Mouse (Mus musculus): ENCODE measurements around the gene Bpifb5. TPM values are rescaled to one million over a fixed set of nuclear protein-coding genes. Genes with fewer than 3 reads are reported as not detected.
A peak's percentile ranks its signal among the peaks of the same experiment; 100 is the strongest.
"Not testable (repeated sequence)": the region's sequence is repeated elsewhere in the genome, so short reads cannot be mapped to it uniquely, and the experiment has no call there.

The Bpifb5 gene
- under 1 TPM in 1 of 2 experiments, not detected in 1; 0.21 TPM for total RNA-seq (2021)
- long read RNA-seq = 0 reads

- peak; percentile 49 to 57 for DNase-seq (ENCODE audit: low spot score in 2 of 2)
Measured at GRCm38 (mm10) chr2:154223265-154223916, at the start of gene Bpifb5. Gene Bpifb5, plus strand, starts transcription at chr2:154223742.

- DNase-seq (ENCODE audit: low spot score in 2 of 2) = not testable (repeated sequence)
Measured at GRCm38 (mm10) chr2:154181900-154182299, 41.6 kb upstream of the Bpifb5 start.

DNA sequence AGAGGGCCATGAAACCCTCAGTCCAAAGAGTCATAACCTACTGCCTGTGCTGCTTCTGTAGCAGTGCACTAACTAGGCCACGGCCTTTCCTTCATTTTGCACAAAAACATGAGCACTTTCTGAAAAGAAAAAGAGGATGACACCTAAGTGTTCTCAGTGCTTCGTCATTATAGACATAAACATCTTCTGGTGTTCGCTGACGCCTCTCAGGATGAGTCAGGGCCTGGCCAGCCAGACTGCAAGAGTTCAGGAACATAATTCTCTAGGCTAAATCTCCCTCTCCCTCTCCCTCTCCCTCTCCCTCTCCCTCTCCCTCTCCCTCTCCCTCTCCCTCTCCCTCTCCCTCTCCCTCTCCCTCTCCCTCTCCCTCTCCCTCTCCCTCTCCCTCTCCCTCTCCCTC lies 40.5 kb upstream of the Bpifb5 start:
- DNase-seq (ENCODE audit: low spot score in 2 of 2) = not testable (repeated sequence)

GRCm38 (mm10) chr2:154185319-154185718 lies 38.2 kb upstream of the Bpifb5 start:
- no peak for DNase-seq (ENCODE audit: low spot score in 2 of 2)

DNA sequence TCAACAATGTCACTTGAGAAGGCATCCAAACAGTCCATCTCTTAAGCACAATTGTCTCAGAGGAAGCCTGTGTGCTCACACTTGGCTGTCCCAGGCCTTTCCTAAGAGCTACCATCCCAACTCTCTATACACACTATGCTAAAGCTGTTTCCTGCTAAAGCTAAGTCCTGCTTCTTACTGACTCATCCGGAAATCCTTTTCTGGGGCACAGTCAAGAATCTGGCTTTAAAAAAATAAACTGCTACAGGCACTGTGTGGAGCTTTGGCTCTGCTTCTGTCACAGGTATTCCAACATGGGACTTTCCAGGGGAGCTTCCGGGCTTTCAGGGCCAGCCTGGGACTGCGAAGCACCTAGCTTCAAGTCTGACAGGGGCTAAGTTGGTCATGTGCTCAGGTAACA lies 37.8 kb upstream of the Bpifb5 start:
- DNase-seq (ENCODE audit: low spot score in 2 of 2) = no peak

DNA sequence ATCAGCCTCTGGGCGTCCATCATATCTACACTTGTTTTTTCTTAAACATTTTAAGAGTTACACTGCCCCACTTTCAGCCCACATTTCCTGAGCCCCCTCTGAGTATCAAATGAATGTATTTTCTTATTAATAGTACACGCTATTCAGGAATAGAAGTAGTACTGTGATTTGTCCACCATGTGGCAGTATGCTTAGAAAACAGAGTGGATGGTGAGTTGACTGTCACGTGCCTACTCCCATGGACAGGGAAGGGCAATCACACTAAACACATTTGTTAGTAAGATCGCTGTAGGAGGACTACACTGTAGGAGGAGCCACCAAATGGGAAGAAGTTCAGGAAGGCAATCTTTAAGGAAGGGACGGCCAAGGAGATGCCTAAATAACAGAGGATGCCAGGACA lies 36.1 kb upstream of the Bpifb5 start:
- no peak for DNase-seq (ENCODE audit: low spot score in 2 of 2)

DNA sequence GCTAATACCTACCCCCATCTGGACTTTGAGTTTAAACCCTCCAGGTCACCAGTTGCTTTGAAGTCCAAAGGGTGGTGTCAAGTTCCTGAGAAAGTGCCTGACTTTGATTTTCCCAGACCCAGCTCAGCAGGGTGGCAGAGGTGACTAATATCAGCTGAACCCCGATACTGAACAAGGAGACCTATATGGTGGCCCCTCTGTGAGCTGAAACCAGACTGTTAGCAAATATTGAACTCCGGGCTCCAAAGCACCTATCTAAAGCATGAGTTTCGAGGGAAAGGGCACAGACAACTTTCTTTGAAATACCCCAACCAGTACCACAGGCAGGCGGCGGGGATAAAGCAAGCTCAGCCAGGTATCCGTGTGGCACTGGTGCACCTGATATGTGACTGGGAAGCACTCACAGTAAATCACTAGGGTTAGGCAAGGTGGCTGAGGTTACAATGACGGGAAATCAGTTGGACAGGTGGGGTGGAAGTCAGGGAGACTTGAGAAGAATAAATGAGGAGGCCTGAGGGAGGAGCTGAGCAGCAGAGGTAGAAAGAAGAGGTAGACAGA lies 33.6 kb upstream of the Bpifb5 start:
- no peak for DNase-seq (ENCODE audit: low spot score in 2 of 2)

DNA sequence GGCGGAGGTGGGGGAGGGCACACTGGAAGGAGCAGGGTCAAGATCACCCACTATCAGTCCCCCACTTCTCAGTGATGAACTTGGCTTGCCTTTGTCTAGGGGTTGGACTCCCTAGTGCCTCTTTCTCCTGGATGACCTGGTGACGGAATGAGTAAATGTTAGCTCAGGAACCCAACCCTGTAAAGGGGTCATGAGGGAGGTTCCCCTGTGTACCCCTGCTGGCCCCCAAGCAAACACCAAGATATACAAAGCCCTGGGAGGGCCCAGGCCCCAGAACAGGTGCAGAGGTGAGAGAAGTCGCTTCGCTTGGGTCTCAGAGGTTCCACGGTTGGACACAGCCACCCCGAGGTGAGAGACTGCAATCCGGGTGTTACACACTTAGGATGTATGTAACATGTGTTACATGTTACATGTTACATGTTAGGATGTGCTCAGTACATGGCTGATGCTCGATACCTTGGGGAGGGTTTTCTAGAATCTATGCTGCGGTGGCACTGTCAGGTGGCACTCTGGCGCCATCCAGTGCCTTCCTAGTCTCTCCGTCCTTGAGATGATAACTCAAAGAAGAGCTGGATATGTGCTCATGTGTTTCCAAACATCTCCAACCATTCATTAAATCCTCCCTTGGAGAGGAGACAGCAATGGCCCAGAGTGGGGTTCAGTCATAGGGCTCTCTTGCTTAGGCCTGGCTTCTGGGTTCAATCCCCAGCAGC lies 32.8 kb upstream of the Bpifb5 start, which contains the start of gene Bpifb1:
Gene Bpifb1, plus strand, starts transcription at position 273 of the 713 bp plus-strand sequence.
- no peak for DNase-seq (ENCODE audit: low spot score in 2 of 2)

GRCm38 (mm10) chr2:154192141-154192540 lies 31.4 kb upstream of the Bpifb5 start:
- no peak for DNase-seq (ENCODE audit: low spot score in 2 of 2)

DNA sequence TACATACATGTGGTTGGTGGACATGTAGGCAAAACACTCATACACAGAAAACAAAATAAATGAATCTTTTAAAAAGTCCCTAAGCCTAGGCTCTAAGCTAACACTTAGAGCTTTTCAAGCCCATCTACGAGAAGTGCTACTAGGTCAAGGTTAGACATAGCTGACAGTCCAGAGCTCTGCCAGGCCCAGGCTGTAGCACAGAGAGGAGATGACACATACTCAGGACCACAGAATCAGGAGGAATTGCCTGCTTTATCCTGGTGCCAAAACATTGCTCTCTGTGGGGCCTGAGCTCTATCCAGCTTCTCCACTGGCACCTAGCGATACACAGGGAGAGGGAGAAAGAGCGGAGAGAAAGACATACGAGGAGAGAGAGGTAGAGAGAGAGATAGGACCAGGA lies 30.5 kb upstream of the Bpifb5 start:
- no peak for DNase-seq (ENCODE audit: low spot score in 2 of 2)

- no peak for DNase-seq (ENCODE audit: low spot score in 2 of 2)
Measured at GRCm38 (mm10) chr2:154193994-154194504, 29.5 kb upstream of the Bpifb5 start.

GRCm38 (mm10) chr2:154197036-154197435 lies 26.5 kb upstream of the Bpifb5 start:
- no peak for DNase-seq (ENCODE audit: low spot score in 2 of 2)

DNA sequence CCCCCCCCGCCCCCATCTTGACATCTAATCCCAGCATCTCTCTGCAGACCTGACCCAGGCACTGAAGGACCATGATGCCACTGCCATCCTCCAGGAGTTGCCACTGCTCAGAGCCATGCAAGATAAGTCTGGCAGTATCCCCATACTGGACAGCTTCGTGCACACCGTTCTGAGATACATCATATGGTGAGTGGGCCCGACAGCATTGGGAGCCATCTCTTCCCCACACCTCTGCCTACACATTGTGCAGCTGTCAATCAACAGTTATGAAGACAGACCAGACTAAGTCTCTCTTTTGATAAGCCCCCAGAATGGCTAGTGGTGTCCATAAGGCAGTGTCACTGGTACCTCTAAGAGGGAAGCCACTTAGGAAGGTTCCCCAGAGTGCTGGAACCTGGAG lies 18.9 kb upstream of the Bpifb5 start:
- no peak for DNase-seq (ENCODE audit: low spot score in 2 of 2)

- no peak for DNase-seq (ENCODE audit: low spot score in 2 of 2)
Measured at GRCm38 (mm10) chr2:154206908-154207307, 16.6 kb upstream of the Bpifb5 start.

DNA sequence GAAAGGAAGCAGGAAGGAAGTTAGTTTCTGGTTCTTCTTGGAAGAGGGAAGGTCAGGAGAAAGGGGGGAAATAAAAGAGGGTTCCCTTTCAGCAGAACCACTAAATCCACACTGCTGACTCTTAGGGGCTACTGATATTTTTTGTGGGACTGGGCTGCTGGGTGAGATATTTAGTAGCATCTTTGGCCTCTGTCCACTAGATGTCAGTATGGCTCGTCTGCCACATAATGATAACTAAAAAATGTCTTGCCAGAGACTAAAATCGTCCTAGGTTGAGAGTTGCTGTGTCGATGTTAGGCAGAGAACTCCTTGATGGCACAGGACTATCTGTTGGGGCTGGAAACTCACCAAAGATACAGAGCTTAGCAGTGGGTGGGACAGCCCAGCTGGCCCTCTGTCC lies 14.4 kb upstream of the Bpifb5 start:
- DNase-seq (ENCODE audit: low spot score in 2 of 2) = peak in 1 of 2 experiments; percentile 38

- no peak for DNase-seq (ENCODE audit: low spot score in 2 of 2)
Measured at GRCm38 (mm10) chr2:154211121-154211520, 12.4 kb upstream of the Bpifb5 start.

DNA sequence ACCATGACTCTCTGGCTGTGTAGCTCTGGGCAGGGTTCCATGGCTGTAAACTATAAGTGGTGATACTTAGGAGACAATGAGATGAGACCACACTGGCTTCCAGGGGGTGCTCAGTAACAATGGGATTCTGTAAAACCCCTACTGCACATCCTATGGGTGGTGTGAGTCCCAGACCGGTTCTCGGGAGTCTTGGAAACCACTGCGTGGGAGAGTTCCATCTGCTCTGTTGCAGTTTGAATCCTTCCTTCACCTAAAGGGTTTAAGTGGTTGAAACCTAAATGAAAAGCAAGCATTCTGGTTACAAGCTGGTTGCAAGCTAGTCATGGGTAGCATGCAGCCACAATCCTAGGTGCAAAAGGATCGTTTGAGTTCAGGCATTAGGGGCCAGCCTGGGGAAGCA lies 11.7 kb upstream of the Bpifb5 start:
- DNase-seq (ENCODE audit: low spot score in 2 of 2) = no peak

GRCm38 (mm10) chr2:154215191-154215590 lies 8.4 kb upstream of the Bpifb5 start:
- peak; percentile 76 to 80 for DNase-seq (ENCODE audit: low spot score in 2 of 2)

GRCm38 (mm10) chr2:154219950-154220349 lies 3.6 kb upstream of the Bpifb5 start:
- DNase-seq (ENCODE audit: low spot score in 2 of 2) = no peak

GRCm38 (mm10) chr2:154223917-154224273 lies 353 bp downstream of the Bpifb5 start:
- DNase-seq (ENCODE audit: low spot score in 2 of 2) = no peak

- no peak for DNase-seq (ENCODE audit: low spot score in 2 of 2)
Measured at GRCm38 (mm10) chr2:154226991-154227390, 3.4 kb downstream of the Bpifb5 start.

DNA sequence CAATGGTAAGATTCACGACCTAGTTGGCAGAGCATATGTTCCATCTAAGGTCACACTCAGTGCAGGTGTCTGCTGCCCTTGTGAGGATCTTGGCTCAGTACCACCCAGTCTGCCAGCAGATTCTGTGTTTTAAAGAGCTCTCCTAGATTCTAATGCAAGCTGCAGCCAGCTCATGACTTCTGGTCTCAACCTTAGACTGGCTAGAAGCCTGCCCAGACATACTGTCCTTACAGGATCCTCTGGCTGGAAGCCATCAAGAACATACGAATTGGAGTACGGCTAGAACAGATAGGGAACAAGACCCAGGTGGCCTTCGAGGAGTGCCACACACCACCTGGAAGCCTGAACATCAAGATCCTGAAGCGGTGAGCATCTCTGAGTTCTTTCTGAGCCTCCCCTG lies 4.3 kb downstream of the Bpifb5 start:
- DNase-seq (ENCODE audit: low spot score in 2 of 2) = no peak
